Mouse (Mus musculus): ENCODE results near the gene Iah1. TPM values are rescaled to one million over a fixed set of nuclear protein-coding genes. Genes with fewer than 3 reads are reported as not detected.

Iah1 gene
- 70.2 and 87.3 TPM in 2 replicates for total RNA-seq (2021)
- long read RNA-seq, transcript Iah1-201 (6 exons, 1,141 nt): major isoform, 81 of 110 reads
- long read RNA-seq, partial matches to known transcripts: 12 of 110 reads
- long read RNA-seq, other reads (novel, unspliced or antisense): 17 of 110 reads

DNA sequence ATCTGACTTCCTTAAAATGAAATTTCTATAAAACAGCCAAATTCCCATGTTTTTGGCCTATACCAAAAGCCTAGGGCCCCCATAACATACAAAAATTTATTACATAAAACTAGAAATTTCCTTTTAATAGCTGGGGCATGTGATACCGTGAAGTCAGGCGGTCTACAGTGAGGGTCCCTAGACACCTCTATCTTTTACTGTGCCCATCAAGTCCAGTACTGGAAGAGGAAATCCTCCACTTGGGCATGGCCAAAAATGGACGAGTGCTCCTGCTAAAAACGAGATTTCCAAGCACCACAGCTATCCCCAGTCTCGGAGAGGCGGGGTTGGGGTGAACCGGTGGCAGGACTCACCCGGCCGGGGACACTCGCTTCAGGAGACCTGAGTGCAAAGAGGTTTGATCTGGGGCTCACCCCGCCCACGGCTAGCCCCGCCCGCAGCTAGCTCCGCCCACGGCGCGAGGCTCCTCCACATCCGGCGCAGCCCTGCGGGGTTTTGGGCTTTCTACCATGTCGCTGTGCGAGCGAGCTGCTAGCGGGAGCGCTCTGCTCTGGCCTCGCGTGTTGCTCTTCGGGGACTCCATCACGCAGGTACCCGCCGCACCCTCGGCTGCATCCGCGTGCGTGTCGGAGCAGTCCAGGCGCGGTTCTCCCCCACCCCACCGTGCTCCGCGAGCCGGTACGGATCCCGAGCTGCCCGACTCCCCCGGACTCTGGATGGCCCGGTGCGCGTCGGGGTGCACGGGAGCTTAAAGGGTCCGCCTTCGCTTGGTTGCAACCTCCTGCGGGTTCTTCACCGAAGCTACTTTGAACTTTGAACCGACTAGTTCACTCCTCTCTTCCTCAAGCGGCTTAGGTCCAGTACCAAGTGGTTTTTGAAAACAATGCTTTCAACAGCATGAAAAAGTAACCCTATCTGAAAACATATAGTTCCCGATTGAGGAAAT is at the start of gene Iah1:
Gene Iah1 (plus strand): TSS at position 467 of the 946 bp plus-strand sequence.
- peak; percentile 88 for DNase-seq

DNA sequence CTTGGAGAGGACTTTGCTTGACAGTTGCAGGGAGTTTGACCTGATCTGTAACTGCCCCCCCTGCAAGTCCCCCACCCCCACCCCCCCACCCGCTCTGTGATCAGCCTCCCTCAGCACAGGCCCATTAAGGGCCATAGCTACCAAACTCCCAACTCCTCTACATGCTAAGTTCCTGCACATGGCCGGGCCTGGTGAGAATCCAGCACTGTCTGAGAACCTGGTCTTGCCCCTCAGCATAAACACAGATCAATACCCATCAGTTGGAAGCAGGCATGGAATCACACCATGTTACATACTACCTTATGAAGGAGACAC is 49.4 kb upstream of the Iah1 start:
- DNase-seq: no peak

DNA sequence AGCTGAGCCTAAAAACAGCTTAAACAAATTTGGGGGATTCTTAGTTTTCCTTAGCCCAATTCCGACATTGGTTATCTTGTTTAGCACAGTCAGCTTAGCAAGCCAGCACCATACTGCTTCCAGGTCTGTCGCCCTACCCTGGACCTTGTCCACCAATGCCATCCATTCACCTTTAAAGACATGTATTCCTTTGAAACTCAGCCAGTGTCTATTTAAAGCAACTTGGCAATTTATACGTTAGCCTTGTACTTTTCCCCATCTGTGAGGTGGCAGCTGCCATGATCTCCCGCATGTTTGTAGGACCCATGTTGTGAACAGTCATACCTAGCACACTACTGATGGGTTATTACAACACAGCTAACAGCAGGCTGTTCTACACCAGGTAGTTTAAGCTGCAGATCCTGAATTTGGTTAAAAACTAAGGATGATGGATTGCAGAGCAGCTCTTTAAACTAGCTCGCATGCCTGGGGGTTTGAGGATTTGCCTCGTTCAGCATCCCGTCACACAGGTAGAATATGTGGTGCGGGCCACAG is 48.0 kb upstream of the Iah1 start:
- no peak for DNase-seq

- no peak for DNase-seq
Measured at GRCm38 (mm10) chr12:21274446-21274845, 41.7 kb upstream of the Iah1 start.

GRCm38 (mm10) chr12:21277352-21277864 is 38.8 kb upstream of the Iah1 start:
- no peak for DNase-seq

DNA sequence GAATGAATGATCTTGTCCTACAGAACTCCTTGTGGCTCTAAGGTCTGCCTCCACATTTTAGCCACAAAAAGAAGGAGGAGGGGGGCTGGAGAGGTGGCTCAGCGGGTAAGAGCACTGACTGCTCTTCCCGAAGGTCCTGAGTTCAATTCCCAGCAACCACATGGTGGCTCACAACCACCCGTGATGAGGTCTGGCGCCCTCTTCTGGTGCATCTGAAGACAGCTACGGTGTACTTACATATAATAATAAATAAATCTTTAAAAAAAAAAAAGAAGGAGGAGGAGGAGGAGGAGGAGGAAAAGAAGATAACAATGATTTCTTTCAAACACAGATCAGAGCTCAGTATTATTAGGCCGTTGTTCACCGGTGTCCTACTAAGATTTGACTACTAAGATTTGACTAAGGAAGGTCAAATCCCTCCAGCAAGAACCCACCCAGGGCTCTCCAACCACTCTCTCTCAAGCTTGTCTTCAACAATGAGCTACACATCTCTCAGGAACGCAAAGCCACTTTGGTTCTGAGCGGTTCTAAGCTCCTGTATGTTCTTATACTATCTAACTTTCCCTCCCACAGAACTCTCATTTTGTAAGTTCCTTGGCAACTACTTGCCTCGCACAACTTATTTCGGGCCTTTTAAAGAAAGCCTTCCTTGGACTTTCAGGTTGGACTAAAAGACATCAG is 31.3 kb upstream of the Iah1 start, which contains the start of gene Cpsf3:
Gene Cpsf3 (plus strand): TSS at position 631 of the 681 bp plus-strand sequence.
- no peak for DNase-seq

DNA sequence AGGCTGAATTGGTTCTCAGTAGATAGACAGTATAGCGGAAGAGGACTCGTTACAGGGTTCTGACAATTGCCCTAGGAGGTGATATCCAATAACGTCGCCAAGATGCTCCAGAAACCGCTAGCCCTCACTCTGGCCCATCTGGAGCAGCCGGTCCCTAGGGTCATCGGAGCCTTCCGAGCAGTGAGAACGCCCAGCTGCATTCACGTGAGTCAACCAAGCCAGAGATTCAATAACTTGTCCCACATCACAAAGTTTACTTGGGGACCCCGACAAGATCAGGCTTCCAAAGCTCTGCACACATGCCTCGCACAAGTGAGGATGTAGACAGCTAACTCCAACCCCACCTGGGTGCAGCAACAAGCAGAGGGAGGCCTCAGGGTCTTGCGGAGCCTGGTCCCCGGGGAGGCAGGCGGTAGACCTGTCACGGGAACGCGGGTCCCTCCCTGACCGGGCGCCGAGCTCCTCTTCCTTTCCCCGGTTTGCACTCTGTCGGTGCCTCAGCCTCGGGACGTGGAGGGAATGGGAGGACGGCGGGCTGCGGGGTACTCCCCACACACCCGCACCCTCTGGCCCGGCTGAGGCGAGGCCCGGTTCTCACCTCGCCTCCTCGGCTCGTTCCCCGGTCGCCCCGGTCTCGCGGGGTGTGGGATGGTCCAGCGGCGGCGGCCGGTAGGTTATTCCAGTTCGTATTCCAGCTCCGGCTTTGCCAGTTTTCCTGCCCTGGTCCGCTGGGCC is 30.5 kb upstream of the Iah1 start:
- no peak for DNase-seq

DNA sequence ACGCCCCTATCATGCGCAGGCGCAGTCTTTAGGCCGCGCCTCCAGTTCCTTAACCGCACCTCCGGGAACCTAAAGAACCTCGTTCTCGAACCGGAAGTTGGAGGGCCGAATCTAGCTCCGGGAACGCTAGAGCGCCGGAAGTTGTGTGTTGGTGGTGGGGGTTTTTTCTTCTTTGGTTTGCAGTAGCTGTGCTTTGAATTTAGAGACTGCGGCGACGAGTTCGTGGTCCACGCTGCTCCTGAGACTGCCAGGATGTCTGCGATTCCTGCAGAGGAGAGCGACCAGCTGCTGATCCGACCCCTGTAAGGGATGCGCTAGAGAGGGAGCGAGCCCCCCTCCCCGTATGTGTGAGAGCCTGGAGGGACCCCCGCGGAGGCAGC is 30.0 kb upstream of the Iah1 start, which contains the start of gene Itgb1bp1:
Gene Itgb1bp1 (minus strand): TSS at position 42 of the 380 bp plus-strand sequence.
- peak; percentile 99 for DNase-seq

DNA sequence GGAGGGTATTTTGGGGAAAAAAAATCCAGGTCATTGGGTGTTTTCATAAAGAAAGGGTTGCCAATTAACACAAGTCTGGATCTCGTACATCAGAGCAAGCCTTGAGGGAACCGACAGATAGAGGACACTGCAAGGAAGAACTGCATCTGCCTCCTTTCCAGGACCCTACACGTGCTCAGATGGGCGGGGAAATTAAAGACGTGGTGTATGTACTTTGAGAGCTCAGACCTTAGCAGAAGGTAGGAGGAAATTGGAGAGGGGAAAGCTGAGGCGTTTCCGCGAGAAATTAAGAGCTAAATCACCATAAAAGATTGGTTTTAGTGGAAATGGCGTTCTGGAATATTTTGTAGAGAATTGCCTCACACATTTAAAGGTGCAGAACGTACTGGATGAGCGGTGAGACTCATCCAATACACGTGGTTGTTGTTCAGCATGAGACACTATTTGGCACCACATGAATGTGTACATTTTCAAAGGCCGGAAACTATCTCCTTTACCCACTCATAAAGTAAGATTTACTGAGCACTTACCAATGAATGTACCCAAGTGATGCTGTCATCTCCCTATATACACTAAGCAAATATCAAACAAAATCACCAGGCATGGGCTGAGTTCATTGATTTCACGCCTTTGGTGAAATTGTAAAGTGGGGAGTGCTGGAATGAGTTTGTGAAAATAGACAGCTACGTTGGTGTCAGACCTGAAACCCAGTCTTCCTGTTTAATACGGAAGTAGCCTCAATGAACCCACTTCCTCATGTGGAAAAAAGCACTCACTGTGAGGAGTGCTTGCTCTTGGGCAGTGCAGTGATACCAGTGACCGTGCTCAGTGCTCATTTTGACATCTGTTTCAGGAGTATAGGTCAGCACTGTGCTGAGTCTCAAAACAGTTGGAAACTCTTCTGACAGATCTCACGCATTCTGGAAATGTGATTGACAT is 29.2 kb upstream of the Iah1 start:
- peak; percentile 14 for DNase-seq

DNA sequence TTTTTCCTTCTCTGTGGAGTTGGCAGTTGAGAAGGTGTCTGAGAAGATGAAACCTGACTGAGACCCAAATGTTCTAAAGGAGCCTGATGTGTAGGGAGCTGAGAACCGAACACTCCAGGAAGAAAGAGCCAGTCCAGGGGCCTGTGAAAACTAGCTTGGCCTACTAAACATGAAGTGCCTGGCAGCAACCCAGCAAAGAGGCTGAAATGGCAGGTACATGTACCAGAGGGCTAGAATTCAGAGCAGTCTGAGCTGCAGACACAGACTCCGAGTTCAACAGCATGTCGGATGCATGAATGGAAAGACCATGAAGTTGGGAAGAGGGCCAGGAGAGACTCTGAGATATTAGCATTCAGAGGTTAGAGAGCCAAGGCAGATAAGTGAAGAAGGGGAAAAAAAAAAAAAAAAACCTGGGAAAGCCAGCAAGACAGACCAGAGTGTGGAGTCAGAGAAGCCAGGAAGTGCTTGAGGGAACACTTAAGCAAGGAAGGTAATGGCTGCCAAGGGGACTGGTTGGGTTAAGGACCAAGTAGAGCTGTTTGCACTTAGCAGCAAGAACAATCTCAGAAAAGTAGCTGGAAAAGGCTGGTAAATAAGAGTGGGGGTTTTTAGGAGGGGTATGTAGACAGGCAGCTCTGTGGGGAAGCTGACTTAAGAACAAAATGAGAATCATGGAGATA is 27.3 kb upstream of the Iah1 start:
- DNase-seq: no peak

DNA sequence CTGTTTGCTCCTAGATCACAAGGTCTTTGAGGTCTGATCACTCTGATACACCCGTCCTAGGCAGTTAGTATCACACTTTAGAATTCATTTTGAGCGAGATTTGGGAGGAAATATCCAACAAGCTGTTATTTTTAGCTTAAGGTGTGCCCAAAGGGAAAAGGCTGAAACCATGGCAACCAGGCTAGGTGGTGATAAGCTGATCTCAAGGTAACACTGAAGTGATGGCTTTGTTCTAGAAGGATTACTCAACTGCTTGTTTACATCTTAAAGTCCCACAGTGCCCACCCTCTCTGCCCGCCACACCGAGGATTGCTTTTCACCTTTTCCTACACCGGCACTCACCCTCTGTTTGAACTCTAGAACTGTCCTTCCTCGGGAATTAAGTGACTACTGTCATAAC is 26.5 kb upstream of the Iah1 start:
- DNase-seq: no peak

DNA sequence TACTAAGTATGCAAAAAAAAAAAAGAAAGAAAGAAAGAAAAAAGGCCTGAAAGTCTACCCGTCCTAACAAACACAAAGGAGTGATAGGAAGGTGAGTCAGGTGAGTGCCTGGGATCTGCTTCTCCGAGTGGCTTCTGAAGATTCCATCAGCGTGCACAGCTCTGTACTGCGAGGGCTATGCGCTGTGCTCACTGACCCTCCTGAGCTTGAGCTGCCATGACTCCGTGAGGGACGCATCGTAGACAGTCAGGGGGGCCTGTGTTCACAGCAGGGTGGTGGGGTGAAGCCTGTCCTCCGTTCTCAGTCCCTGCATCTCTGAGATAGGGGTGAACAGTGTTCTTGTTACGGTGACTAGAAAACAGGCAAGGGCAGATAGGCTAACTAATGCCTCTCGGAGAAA is 17.3 kb upstream of the Iah1 start:
- no peak for DNase-seq

DNA sequence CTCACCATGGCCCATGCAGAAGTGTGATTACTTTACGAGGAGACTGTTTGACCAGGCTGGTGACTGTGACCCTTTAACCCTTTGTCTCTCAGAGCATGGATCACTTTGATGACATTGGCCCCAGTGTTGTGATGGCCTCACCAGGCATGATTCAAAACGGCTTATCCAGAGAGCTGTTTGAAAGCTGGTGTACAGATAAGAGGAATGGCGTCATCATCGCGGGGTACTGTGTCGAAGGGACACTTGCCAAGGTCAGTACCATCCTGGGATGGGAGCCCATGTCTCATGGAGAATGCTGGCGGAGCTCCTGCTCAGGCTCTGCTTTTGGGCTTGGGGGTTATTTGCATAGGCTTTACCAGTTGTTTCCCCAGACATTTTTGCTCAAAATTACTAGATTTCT is 14.9 kb upstream of the Iah1 start:
- peak; percentile 61 for DNase-seq

DNA sequence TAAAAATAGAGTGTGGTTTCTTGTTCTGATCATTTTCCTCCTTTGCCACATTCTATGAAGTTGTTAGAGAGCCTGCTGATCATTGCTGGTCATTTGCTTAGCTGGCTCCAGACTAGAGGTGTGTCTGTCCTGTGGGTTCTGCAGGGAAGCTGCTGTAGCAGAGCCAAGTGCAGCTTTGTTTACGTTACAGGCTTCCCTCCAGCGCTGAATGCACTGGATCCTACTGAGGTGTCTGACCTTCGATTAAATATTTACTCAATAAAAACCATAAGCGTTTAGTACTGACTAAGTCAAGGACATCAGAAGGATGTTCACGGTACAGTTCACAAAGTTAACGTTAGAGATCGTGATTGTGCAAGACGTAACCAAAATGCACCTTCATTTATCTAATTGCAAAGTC is 14.3 kb upstream of the Iah1 start:
- DNase-seq: no peak

- DNase-seq: no peak
Measured at GRCm38 (mm10) chr12:21302361-21302783, 13.8 kb upstream of the Iah1 start.

- no peak for DNase-seq
Measured at GRCm38 (mm10) chr12:21305741-21306140, 10.4 kb upstream of the Iah1 start.

DNA sequence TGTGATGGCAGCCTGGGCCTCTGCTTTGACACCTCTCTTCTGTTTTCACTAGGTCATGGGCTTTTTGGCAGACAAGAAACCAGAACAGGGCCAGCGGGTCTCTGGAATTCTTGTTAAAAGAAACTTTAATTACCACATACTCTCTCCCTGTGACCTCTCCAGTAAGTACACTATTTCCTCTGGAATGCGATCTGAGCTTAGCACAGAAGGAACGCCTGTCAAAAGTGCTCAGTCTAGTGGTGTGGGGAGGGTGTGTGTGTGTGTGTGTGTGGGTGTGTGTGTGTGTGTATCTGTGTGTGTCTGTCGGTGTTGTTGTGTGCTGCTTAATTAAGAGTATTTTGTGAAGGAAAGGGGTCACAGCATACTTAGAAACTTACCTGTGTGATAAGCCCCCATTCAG is 9.5 kb upstream of the Iah1 start:
- no peak for DNase-seq

DNA sequence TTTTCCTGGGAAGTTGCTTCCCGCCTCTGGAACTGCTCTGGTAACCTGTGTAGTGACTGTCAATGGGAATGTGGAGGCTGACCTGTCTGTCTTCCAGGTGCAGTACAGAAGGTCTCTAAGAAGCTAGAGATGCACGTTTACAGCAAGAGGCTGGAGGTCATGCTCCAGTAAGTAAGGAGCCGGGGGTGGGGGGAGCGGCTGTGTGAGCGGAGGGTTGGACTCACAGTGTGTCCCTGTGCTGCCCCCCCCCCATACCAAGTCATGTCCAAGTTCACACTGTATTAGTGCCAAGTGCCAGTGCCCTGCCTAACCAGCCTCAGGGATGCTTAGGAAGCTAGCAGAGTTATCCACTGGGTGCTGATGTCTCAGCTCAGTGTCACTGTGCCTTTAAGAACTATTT is 4.0 kb upstream of the Iah1 start:
- no peak for DNase-seq

- DNase-seq: peak; percentile 64
Measured at GRCm38 (mm10) chr12:21316869-21317265, 678 bp downstream of the Iah1 start.
